Mouse (Mus musculus): ENCODE results near the gene Rab11fip3.

GRCm38 (mm10) chr17:26054133-26054845, 15.1 kb downstream of the Rab11fip3 start:
- TF ChIP-seq POLR2A (IDR thresholded peaks at IDR 0.05; ENCODE audit: low read depth, low read length) (no peak), CTCF (conservative IDR thresholded peaks at IDR 0.05; ENCODE audit: insufficient read depth, insufficient read length, low read depth, low read length) (no peak)
